Mouse (Mus musculus) natural killer cell, adult 2 months (primary cell): Measurements from ENCODE around the gene Osbpl2.

Experiments
- DNase-seq, 2 experiments: peaks; one replicate each; pipeline ENCODE4 v3.0.0; 2022; ENCODE audit warnings: low spot score in 2 of 2

The Osbpl2 gene

GRCm38 (mm10) chr2:180104659-180105377 lies 14.3 kb upstream of the Osbpl2 start:
- DNase-seq: no peak

DNA sequence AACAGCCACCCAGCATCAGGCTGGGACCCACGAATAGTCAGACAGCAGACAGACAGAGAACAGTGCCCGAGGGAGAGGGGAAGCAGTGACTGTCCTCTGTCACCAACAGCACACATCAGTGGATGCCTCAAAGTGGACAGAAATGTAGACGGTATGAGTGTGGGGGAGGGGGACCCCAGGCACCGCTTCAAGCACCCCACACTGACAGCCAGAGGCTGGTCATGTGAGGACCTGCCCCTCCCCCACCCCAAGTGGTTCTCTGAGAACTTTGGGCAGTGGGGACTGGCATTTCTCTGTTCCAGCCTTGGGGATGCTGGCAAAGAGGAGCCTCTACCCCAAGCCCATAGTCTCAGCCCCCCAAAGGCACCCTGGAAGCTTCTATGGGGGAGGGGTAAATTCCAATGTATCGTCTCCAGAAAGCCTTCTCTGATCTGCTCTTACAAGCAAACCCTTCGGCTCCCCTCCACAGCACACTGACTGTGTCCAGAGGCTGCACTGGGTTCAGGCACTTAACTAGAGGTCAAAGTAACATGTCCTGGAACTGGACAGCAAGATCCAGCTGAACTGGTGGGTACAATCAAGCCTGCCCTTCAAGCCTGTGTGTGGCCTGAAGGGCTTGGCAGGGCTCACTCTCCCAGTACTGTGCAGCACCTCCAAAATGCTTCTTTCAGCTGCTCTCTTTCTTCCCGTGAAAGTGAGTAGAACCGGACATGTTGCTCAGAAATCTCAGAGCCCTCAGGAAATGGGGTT lies 13.5 kb upstream of the Osbpl2 start:
- DNase-seq: no peak

DNA sequence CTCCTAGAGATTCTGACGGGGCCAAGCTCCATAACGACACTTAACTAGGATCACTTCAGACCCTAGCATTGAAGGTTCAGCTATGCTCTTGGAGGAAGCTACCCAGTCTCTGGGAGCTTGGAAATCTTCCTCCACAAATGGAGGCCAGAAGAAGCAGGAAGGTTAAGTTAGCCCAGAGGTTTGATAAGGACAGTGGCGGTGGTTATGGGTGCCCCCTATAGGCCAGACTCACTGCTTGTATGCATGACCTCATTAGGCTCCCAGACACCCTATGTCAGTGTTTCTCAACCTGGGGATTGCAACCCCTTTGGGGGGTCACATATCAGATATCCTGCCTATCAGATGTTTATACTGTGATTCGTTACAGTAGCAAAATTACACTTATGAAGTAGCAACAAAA lies 12.0 kb upstream of the Osbpl2 start:
- DNase-seq: no peak

- DNase-seq: no peak
Observed at GRCm38 (mm10) chr2:180108285-180108684, 10.8 kb upstream of the Osbpl2 start.

- no peak for DNase-seq
Observed at GRCm38 (mm10) chr2:180113909-180114890, 4.9 kb upstream of the Osbpl2 start.

DNA sequence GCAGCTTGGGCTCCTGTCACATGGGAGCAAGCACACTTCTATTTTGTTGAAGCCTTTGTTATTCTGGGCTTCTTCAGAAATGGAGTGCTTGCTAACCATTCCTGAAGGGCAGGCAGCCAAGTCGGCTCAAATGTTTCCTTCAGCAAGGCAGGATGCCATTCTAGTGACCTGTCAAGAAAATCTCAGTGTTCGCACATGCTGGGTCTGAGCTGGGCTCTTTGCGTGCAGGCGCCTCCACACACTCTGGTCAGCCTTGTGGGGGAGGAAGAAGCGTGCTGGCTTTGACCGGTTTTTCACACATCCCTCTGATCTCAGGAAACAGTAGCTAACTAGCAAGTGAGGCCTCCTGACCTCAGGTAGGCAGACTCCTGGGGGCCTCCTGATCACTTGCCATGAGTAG lies 3.8 kb upstream of the Osbpl2 start:
- DNase-seq: peak; percentile 18 to 39

GRCm38 (mm10) chr2:180116081-180116493 lies 3.0 kb upstream of the Osbpl2 start:
- DNase-seq: no peak

DNA sequence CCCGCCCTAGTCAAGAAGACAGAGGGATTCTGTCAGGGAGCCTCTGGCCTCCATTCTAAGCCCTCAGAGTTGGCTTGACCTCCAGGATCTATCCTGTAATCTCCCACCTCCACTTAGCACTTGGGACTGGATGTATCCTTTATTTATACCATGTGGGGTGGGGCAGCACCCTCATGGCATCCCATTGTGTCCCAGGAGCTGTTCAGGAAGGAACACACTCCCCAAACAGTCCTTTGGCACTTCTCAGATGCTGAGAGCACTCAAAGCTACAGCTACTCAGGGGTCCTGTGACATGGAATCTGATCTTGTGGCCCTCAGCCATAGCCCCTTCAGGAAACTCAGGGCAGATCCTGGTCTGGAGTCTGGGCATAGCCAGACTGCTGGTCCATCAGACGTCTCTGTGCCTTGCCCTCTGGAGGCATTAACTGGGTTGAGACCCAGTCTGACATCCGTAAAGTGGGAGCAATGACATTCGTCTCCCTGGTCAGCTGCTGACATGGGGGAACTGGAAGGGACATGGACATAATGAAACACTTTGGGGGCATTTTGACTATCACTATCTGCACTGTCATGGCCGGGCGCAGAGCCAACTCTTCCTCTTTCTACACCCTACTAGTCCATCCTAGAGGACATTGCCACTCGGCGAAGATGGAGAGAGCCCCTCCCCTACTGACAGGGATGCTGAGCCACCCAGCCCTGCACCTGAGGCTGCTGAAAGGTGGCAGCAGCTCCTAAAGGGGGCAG lies 2.2 kb upstream of the Osbpl2 start:
- DNase-seq: no peak

GRCm38 (mm10) chr2:180117485-180118194 lies 1.5 kb upstream of the Osbpl2 start:
- DNase-seq: no peak

DNA sequence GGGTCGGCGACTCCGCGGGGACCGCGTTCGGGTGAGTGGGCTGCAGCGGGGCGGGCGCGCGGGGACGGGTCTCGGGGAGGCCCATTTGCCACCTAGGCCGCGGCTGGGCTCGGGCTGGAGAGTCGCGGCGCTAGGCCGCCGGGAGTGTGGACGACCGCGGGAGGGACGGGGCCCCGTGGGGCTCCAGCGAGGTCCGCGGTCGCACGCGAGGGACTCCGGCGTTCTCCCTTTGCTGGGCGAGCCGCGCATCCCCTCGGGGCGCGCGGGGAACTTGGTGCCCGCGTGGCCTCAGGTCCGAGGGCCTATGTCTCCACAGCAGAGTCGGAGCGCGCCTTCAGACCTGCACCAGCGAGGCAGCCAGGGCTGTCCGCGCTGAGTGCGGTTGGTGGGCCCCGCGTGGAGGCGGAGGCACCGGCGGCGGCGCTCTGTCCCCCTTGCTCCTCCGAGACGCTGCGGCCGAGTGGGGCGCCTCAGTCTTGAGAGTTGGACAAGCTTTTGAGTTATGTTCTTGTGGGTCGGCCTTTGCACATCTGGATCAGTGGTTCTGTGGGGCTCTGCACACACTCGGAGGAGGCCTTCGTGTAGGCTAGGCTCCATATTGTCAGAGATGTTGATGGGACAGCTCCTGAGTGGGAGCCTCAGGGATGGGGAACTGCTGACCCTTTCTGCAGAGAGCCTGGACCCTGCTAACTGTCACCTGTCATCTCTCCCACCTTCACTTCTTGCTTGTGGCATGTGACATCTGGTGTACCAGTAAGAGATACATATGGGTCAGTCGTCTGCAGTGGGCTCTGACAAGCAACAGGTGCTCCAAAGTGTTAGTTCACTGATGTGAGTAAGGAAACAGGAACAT lies 559 bp downstream of the Osbpl2 start:
- peak; percentile 10 to 26 for DNase-seq

- no peak for DNase-seq
Observed at GRCm38 (mm10) chr2:180120292-180120761, 1.2 kb downstream of the Osbpl2 start.

- no peak for DNase-seq
Observed at GRCm38 (mm10) chr2:180124192-180124591, 5.1 kb downstream of the Osbpl2 start.

GRCm38 (mm10) chr2:180126195-180126594 lies 7.1 kb downstream of the Osbpl2 start:
- no peak for DNase-seq

DNA sequence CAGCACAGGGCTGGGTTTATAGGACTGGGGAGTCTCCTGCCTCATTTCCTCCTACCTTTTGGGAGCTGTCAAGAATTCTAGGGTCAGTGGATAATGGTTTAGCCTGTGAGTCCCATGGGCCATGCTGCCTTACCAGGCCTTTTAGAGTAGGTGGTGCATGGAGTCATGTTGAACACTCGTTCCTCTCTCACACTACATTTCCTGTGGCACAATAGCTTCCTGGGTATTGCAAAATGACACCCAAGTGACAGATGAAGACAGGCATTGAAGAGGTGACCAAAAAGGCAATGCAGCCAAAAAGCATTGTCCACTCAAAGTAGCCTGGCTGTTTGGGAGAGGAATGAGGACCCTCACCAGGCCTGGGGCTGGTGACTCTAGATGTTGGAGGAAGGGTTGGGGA lies 8.6 kb downstream of the Osbpl2 start:
- no peak for DNase-seq

GRCm38 (mm10) chr2:180133231-180133630 lies 14.1 kb downstream of the Osbpl2 start:
- no peak for DNase-seq

DNA sequence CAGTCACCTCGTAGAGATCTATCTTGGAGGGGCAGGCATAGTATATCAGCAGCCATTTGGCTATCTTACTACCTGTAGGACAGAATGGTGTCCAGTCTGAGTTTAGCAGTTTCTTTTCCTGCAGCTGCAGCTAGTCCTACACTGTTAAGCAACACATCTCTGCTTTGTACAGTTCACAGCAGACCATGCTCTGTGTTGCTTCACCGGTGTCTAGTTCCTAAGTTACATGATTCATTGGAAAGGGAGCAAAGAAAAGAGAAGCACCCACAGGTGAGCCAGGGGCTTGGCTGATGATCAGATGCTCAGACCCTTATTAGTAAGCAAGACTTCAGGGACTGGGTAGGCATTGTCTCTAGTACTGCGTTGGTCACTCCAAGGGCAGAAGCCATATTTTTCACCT lies 14.8 kb downstream of the Osbpl2 start:
- DNase-seq: no peak

GRCm38 (mm10) chr2:180135414-180135813 lies 16.3 kb downstream of the Osbpl2 start:
- no peak for DNase-seq

- no peak for DNase-seq
Observed at GRCm38 (mm10) chr2:180146091-180146490, 27.0 kb downstream of the Osbpl2 start.

DNA sequence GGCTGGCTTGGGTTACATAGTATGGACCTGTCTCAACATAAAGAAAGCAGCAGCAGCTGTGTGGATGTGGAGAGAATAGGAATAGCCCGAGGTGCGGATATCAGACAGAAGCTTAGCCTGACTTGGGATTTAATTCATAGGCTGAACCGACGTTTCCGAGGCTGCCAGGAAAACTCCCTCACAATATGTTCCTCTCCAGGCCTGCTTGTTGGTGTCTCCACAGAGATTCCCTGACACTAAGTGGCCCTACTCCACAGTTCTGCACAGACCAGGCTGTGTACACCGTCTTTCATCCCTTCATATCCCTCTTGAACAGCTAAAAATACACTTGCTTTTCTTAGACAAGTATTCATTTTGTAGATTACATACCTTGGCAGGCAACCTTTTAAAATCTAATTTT lies 28.3 kb downstream of the Osbpl2 start:
- DNase-seq: no peak

DNA sequence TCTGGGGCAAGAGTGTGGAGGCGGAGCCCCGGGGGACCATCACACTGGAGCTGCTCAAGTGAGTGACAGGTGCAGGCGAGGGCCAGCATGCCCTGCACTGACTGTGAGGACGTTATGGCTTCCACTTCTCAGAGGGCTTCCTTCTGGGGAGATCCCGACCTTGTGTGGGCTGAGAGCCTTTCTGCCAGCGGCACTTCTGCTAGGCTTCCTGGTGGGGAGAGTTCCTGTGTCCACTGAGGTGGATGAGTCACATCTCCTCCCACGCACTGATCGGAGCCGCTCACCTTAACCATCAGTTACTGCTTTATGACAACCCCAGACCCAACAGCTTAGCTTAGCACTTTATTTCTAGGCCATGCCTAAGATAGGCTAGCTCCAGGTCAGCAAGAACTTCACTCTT lies 29.4 kb downstream of the Osbpl2 start:
- no peak for DNase-seq
